Mouse (Mus musculus) heart, postnatal 0 days (tissue): ENCODE measurements around the gene Hpcal4.
"Not testable (repeated sequence)": the region's sequence is repeated elsewhere in the genome, so short reads cannot be mapped to it uniquely, and the experiment has no call there.

Experiments
- CTCF ChIP-seq: IDR thresholded peaks from 2 replicates; pipeline ENCODE4 v1.5.1; 2016; ENCODE audit warnings: antibody characterized with exemption, control low read depth, low read depth
- EP300 ChIP-seq: IDR thresholded peaks from 2 replicates; pipeline ENCODE4 v1.6.1; 2016; ENCODE audit warnings: antibody characterized with exemption, low read depth

DNA sequence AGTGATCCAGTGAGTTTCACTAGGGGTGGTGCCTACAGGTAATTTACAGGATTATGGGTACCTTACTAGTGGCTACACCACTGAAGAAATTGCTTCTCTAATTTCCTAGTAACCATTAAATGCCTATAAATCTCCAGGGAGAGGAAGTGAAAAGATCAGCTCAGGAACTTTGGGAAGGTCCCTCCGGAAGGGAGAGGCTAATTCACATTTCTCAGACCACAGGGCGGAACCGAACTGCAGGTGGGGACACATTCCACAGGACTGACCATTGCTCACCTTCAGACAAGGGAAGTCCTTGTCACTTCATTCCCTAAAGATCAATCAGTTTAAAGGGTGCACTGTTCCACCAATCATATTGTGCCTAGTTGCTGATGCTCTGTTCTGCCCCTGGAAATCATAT lies 21.8 kb upstream of the Hpcal4 start:
- TF ChIP-seq CTCF, EP300: not testable (repeated sequence)
